ENCODE assay signal across 8 mouse cellular contexts in genomic region chr9:94927101-94927500, GRCm38 (mm10).
DNase-seq lines count a peak whose midpoint lies in the region; ATAC-seq and TF ChIP-seq lines count a peak whose summit lies in the region.

No protein-coding gene starts in this region.

- H3K9ac ChIP-seq in midbrain, embryonic 11.5 days (ENCODE audit: low read length): no peak overlapping the region

- peak; percentile 16 for DNase-seq in kidney, adult 2 months
- DNase-seq in kidney, adult 11 months: no peak
- peak; percentile 61 for DNase-seq in adrenal gland, postnatal 14 days
- peak; percentile 11 for DNase-seq in retina, embryonic 14.5 days (ENCODE audit: low spot score)
- DNase-seq in c-Kit-positive CD71-positive TER-119-positive erythroid progenitor cells, embryonic 14.5 days (ENCODE audit: low spot score): no peak
- no peak for DNase-seq in midbrain, embryonic 11.5 days (ENCODE audit: low spot score, missing footprints)
- DNase-seq in spleen, postnatal 14 days (ENCODE audit: low spot score in 2 of 2): no peak

- no peaks in the 10 kb centered on the region for H3K27me3 ChIP-seq in kidney, adult 2 months (replicated peaks; ENCODE audit: control insufficient read depth, insufficient read depth, low read length)
- H3K27me3 ChIP-seq in E14TG2a.4 (ENCODE audit: insufficient read depth, low read length): no peaks in the 10 kb centered on the region
- H3K27me3 ChIP-seq in midbrain, embryonic 11.5 days (ENCODE audit: control insufficient read depth, insufficient read depth, low read length): no peaks in the 10 kb centered on the region

- no peak; the same call in 1 of the 2 replicates for TF ChIP-seq CTCF in kidney, adult 2 months (conservative IDR thresholded peaks at IDR 0.05; ENCODE audit: insufficient read depth, insufficient read length, low read depth, low read length)
- TF ChIP-seq CTCF in E14TG2a.4 (conservative IDR thresholded peaks at IDR 0.05; ENCODE audit: low read length): peak; percentile 55

- no peak overlapping the region for H3K4me3 ChIP-seq in kidney, adult 2 months (ENCODE audit: insufficient read depth, low read depth, low read length)
- no peak overlapping the region for H3K4me3 ChIP-seq in E14TG2a.4 (replicated peaks; ENCODE audit: low read length)
- H3K4me3 ChIP-seq in midbrain, embryonic 11.5 days (ENCODE audit: low read depth, low read length): no peak overlapping the region

- H3K4me2 ChIP-seq in midbrain, embryonic 11.5 days: no peak overlapping the region

- H3K4me1 ChIP-seq in kidney, adult 2 months (ENCODE audit: control insufficient read depth, insufficient read depth, low read length): no peaks in the 10 kb centered on the region
- no peaks in the 10 kb centered on the region for H3K4me1 ChIP-seq in E14TG2a.4 (replicated peaks; ENCODE audit: low read depth, low read length)
- no peaks in the 10 kb centered on the region for H3K4me1 ChIP-seq in midbrain, embryonic 11.5 days (ENCODE audit: control insufficient read depth, insufficient read depth, low read length)

- no peak overlapping the region for H3K27ac ChIP-seq in kidney, adult 2 months (ENCODE audit: insufficient read depth, low read depth, low read length)
- H3K27ac ChIP-seq in midbrain, embryonic 11.5 days (ENCODE audit: low read depth, low read length): no peak overlapping the region

- no peaks in the 10 kb centered on the region; the same call in 1 of the 2 replicates for H3K9me3 ChIP-seq in E14TG2a.4 (ENCODE audit: low read length)
- no peaks in the 10 kb centered on the region for H3K9me3 ChIP-seq in midbrain, embryonic 11.5 days (ENCODE audit: control insufficient read depth, low read length)

- no peaks in the 10 kb centered on the region for H3K36me3 ChIP-seq in kidney, adult 2 months (ENCODE audit: control insufficient read depth, insufficient read depth, low read length)
- H3K36me3 ChIP-seq in E14TG2a.4 (ENCODE audit: insufficient read depth, low read length): no peaks in the 10 kb centered on the region
- H3K36me3 ChIP-seq in midbrain, embryonic 11.5 days (ENCODE audit: control insufficient read depth, insufficient read depth, low read length): no peaks in the 10 kb centered on the region

- no peak for ATAC-seq in midbrain, embryonic 11.5 days (ENCODE audit: low FRiP score)

- TF ChIP-seq POLR2A in kidney, adult 2 months (IDR thresholded peaks at IDR 0.05; ENCODE audit: low read depth, low read length): no peak

Comparison
In these comparisons a context has a peak if more than half of its experiments do, and no peak if none do; other contexts are left out.
1. DNase-seq: peak in kidney, adult 2 months (single experiment), adrenal gland, postnatal 14 days (single experiment) and retina, embryonic 14.5 days (single experiment); none in kidney, adult 11 months (single experiment), c-Kit-positive CD71-positive TER-119-positive erythroid progenitor cells, embryonic 14.5 days (single experiment), midbrain, embryonic 11.5 days (single experiment) and spleen, postnatal 14 days (0 of 2).